Mouse (Mus musculus): ENCODE measurements around the gene Colgalt2.
"Not testable (repeated sequence)": the region's sequence is repeated elsewhere in the genome, so short reads cannot be mapped to it uniquely, and the experiment has no call there.

Colgalt2 gene

DNA sequence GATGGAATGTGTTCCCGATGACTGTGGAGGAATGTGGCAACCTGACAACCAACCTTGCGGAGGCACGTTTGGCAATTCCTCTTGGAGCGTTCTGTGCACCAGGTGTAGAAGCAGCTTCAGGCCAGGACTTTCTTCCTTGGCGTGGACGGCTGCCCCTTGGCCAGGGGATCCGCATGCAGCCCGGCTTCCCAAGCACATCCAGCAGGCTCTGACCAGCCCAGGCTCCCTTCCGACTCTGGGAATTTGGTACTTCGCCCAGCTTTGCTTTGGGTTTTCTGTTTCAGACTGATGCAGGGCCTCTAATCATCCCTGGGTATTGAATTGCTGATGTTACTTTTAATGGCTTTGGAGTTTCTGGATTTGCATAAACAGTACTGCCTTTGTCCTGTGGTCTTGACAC lies 14.8 kb downstream of the Colgalt2 start:
- ATAC-seq (ENCODE audit: insufficient number of reproducible peaks, low FRiP score, low TSS enrichment): no peak

DNA sequence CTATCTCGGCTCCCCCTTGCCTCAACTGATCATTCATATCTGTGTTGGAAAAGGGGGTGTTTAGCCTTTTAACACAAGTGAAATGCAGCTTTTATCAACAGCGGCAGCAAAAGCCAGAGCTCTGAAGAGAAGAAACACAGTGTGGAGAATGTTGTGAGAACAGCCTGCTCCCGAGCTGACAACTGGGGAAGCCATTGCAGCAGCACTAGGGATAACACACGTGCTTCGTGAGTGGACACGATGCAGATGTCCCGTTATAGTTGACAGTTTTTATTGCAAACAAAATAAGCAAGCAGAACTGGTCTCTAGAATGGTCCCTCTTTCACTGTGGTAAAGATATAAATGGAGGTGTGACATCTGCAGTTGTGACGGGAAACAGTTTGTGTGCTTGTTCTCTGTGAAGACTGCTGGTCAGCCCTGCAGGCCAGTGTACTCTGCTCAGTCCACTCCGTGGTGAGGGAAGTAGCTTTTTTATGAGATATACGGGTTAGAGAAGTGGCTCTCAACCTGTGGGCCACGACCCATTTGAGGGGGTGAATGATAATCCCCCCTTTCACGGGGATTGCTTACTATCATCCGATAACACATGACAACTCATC lies 16.8 kb downstream of the Colgalt2 start:
- no peak for ATAC-seq (ENCODE audit: insufficient number of reproducible peaks, low FRiP score, low TSS enrichment)

GRCm38 (mm10) chr1:152417602-152418001 lies 18.0 kb downstream of the Colgalt2 start:
- no peak for ATAC-seq (ENCODE audit: insufficient number of reproducible peaks, low FRiP score, low TSS enrichment)

GRCm38 (mm10) chr1:152422295-152422694 lies 22.7 kb downstream of the Colgalt2 start:
- ATAC-seq (ENCODE audit: insufficient number of reproducible peaks, low FRiP score, low TSS enrichment): no peak

DNA sequence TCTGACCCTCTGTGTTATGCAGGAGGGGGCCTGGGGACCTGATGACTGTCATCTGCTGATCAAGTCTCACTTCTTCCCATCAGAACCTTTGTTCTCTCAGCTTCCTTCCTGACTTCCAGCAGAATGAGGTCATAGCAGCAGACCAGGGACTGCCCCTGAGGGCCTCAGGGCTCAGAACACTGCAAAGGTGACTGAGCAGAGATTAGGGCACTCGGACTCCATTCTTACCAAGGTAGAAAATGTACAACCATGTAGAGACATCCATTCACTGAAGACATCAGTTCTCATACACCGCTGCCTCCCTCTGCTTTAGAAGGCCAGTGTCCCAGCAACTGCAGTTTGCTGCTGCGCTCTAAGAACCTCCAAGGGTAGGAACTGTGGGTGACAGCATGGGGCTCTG lies 23.4 kb downstream of the Colgalt2 start:
- ATAC-seq (ENCODE audit: insufficient number of reproducible peaks, low FRiP score, low TSS enrichment): no peak

GRCm38 (mm10) chr1:152427912-152428581 lies 28.4 kb downstream of the Colgalt2 start:
- ATAC-seq (ENCODE audit: insufficient number of reproducible peaks, low FRiP score, low TSS enrichment): no peak

- no peak for ATAC-seq (ENCODE audit: insufficient number of reproducible peaks, low FRiP score, low TSS enrichment)
These were observed 30.2 kb downstream of the Colgalt2 start for GRCm38 (mm10) chr1:152429805-152430204.

DNA sequence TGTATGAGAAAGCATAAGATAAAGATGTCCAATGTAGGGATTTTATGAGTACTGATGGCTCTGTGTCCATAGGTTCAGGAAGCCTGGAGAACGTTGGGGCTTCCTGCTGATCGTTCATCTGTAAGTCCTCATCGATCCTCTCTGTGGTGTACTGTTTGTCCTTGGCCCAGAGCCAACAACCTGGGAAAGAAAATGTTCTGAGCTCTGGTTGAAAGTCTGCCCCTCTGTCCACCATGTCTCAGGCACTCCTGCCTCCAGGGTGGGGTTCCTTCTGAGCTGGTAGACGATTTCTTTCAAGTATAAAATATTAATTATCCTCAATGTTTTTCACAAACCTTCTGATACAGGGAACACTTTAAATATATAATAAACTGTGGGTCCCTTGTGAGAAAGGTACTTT lies 34.5 kb downstream of the Colgalt2 start:
- no peak for ATAC-seq (ENCODE audit: insufficient number of reproducible peaks, low FRiP score, low TSS enrichment)

GRCm38 (mm10) chr1:152437518-152437917 lies 37.9 kb downstream of the Colgalt2 start:
- not testable (repeated sequence) for ATAC-seq (ENCODE audit: insufficient number of reproducible peaks, low FRiP score, low TSS enrichment)

- no peak for ATAC-seq (ENCODE audit: insufficient number of reproducible peaks, low FRiP score, low TSS enrichment)
These were observed 39.8 kb downstream of the Colgalt2 start for GRCm38 (mm10) chr1:152439408-152439807.

- no peak for ATAC-seq (ENCODE audit: insufficient number of reproducible peaks, low FRiP score, low TSS enrichment)
These were observed 40.2 kb downstream of the Colgalt2 start for GRCm38 (mm10) chr1:152439874-152440273.

DNA sequence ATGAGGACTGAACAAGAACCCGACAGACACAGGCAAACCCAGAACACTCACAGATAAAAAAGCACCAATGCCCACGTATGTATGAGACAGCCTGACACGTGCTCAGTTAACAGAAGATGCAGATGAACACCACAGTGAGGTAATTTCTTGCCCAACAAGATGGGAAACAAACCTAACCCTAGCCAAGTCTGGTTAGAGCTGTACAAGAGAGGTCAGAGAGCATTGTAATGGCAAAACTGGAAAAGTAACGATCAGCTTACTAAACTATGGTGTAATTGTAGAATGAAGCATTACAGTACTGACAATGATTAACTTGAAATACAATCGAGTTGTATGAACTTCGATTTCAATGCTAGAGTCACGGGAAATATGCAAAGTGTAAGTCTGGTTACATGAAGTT lies 45.0 kb downstream of the Colgalt2 start:
- no peak for ATAC-seq (ENCODE audit: insufficient number of reproducible peaks, low FRiP score, low TSS enrichment)

DNA sequence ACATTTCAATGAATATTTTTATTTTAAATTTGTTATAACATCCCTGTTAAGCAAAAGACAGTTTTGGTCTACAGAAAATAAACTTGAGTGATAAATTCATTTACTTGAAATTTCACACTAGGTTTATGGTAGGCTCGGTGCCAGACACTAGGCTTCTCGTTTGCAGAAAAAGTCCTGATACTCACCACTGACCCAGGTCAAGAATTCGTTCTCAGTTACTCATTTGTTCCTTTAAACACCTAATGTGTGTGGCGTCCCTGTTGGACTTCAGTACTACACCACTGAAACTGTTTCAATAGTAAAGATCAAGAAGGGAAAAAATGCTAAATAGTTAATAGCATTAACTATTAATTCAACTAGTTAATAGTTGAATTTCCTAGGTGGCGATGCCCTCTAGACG lies 46.3 kb downstream of the Colgalt2 start:
- ATAC-seq (ENCODE audit: insufficient number of reproducible peaks, low FRiP score, low TSS enrichment): no peak

DNA sequence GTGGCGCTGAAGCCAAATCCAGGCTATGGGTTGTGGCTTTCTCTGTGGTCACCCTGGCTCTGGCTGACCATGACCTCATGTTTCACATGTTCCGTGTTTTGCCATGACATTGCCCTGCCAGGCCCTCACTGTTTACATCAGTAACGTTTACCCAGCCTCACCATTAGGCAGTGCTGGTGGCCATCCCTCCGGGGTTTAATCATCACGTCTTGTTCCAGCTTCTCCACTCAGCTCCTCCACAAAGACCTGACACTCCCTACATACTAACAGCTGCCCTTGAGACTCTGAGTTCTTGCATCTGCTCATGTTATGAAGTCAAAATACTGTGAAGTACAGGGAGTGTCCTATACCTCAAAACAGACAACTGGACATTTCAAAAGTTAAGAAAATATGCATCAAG lies 54.9 kb downstream of the Colgalt2 start:
- ATAC-seq (ENCODE audit: insufficient number of reproducible peaks, low FRiP score, low TSS enrichment): no peak

DNA sequence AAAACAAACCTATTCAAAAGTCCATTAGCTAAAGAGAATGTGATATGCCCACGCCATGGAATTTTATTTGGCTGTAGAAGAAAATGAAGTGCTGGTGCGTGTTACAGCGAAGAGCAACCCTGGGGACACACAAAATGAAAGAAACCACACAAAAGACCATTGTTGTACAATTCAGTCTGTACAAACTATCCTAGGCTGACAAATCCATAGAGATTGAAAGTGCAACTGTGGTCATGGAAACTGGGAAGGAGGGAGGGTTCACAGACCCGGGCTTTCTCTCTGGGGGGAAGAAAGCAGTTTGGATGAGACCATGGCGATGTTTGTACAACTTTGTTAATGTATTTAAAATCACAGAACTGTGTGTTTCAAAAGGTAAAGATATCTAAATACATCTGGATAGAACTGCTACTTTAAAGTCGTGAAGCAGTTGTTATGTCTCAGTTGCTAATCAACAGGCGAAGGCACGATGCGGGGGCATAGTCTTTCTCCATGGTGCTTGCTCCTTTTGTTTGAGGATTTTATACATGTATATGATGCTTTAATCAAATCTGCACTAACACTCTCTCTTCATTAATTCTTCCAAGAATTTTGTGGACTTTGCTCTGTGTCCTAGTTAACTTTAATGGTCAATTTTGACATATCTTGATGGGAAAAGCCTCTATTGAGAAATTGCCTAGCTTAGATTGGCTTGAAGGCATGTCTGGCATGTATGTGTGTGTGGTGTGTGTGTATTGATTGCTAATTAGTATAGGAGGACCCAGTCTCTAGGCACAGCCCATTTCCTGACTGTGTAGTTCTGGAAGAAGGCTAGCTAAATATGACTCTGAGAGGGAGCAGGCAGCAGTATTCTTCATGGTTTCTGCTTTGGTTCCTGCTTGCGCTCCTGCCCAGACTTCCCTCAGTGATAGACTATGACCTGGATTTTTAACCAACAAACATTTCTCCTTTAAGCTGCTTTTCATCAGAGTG lies 55.9 kb downstream of the Colgalt2 start:
- no peak for ATAC-seq (ENCODE audit: insufficient number of reproducible peaks, low FRiP score, low TSS enrichment)

DNA sequence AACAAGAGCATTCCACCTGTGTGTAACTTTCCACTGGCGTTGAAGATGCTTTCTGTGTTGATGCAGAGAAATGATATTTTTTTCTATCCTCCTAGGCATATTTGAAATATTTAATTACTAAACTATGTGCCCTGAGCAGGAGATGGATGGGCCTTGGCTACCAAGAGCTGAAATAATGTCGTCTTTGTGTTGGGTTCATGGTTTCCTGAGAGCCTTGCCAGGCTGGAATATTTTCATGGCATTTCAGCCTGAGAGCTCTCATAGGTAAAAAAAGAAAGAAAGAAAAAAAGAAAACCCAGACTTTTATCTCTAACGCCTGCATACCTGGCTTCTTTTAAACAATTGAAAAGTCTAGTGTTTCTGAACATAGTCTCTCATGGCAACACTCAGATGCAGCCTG lies 56.6 kb downstream of the Colgalt2 start:
- ATAC-seq (ENCODE audit: insufficient number of reproducible peaks, low FRiP score, low TSS enrichment): no peak

GRCm38 (mm10) chr1:152457596-152457995 lies 58.0 kb downstream of the Colgalt2 start:
- no peak for ATAC-seq (ENCODE audit: insufficient number of reproducible peaks, low FRiP score, low TSS enrichment)

- no peak for ATAC-seq (ENCODE audit: insufficient number of reproducible peaks, low FRiP score, low TSS enrichment)
These were observed 59.4 kb downstream of the Colgalt2 start for GRCm38 (mm10) chr1:152458996-152459395.

DNA sequence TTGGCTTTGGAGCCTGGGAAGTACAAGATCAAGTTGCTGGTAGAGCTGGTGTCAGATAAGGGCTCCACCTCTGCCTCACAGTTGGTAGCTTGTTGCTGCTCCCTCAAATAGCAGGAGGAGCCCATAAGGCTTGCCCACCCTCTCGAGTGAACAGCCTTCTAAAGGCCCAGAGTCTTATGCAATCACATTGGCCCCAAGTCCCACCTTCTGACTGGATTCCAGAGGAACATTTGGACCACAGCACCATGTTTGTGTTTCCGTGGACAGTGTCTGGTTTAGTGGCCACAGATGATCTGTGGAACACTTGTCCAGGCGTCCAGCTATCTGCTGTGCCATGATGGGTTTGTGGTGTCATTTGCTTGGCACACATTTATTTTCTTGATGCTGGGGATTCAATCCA lies 61.3 kb downstream of the Colgalt2 start:
- no peak for ATAC-seq (ENCODE audit: insufficient number of reproducible peaks, low FRiP score, low TSS enrichment)

- ATAC-seq (ENCODE audit: insufficient number of reproducible peaks, low FRiP score, low TSS enrichment): no peak
These were observed 62.2 kb downstream of the Colgalt2 start for GRCm38 (mm10) chr1:152461814-152462213.

DNA sequence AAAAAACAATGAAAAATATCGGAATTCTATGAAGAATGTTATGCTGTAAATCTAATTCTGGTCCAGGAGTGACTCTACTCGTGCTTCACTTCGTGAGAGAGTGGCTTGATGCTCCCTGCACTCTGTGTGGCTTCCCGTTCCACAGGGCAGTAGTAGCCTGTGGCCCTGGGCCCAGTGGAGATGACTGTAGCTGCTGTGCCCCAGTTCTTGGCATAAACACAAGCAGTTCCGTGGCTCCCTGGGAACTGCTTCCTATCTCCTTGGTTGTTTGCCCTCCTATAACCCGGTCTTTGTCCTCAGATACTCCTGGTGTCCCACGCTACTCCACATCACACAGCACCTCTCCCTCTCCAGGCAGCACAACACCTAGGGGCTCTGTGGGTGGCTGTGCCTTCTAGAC lies 62.7 kb downstream of the Colgalt2 start:
- ATAC-seq (ENCODE audit: insufficient number of reproducible peaks, low FRiP score, low TSS enrichment): no peak
